Mouse (Mus musculus) bone marrow macrophage, adult 2 months (primary cell): ENCODE results near the gene Ust.
"Not testable (repeated sequence)": the region's sequence is repeated elsewhere in the genome, so short reads cannot be mapped to it uniquely, and the experiment has no call there.

Experiments
- CTCF ChIP-seq: IDR thresholded peaks from 2 replicates; pipeline ENCODE4 v1.5.1; 2012; ENCODE audit warnings: low read depth, mild to moderate bottlenecking, low read length, moderate library complexity
- POLR2A ChIP-seq: IDR thresholded peaks from 2 replicates; pipeline ENCODE4 v1.6.1; 2012; ENCODE audit warnings: mild to moderate bottlenecking, low read depth, low read length, borderline replicate concordance

GRCm38 (mm10) chr10:8551601-8552000 is 33.0 kb upstream of the Ust start:
- not testable (repeated sequence) for TF ChIP-seq CTCF, POLR2A
